ENCODE assay signal across 19 mouse cellular contexts in genomic region chr12:92818610-92819009, GRCm38 (mm10).
DNase-seq lines count a peak whose midpoint lies in the region; ATAC-seq and TF ChIP-seq lines count a peak whose summit lies in the region.
"Had no signal": no experiment of that assay in that cellular context is flagged by ENCODE, and none has a peak within 500 bp of the region (broad histone marks: within the 10 kb centered on the region; RNA-seq: fewer than 3 reads in every experiment).

No protein-coding gene starts in this region.

- H3K4me2 ChIP-seq in kidney, embryonic 15.5 days, result no peak overlapping the region
- no peak overlapping the region for H3K4me2 ChIP-seq in kidney, postnatal 0 days (ENCODE audit: low read length)
- H3K4me2 ChIP-seq: embryonic facial prominence, embryonic 12.5 days; forebrain, embryonic 13.5 days; forebrain, embryonic 15.5 days had no signal

- H3K27ac ChIP-seq in kidney, embryonic 15.5 days, result no peak overlapping the region
- no peak overlapping the region for H3K27ac ChIP-seq in kidney, postnatal 0 days
- H3K27ac ChIP-seq: embryonic facial prominence, embryonic 10.5 days; embryonic facial prominence, embryonic 12.5 days; forebrain, embryonic 13.5 days; forebrain, embryonic 15.5 days had no signal

- H3K4me3 ChIP-seq in kidney, embryonic 15.5 days (replicated peaks), result no peak overlapping the region
- H3K4me3 ChIP-seq in kidney, postnatal 0 days (replicated peaks; ENCODE audit: low read depth, low read length), result no peak overlapping the region
- H3K4me3 ChIP-seq: embryonic facial prominence, embryonic 10.5 days; embryonic facial prominence, embryonic 12.5 days; forebrain, embryonic 13.5 days; forebrain, embryonic 15.5 days had no signal

- H3K9me3 ChIP-seq in kidney, embryonic 15.5 days (replicated peaks), result no peaks in the 10 kb centered on the region
- H3K9me3 ChIP-seq in kidney, postnatal 0 days (replicated peaks; ENCODE audit: low read length), result no peaks in the 10 kb centered on the region
- H3K9me3 ChIP-seq: embryonic facial prominence, embryonic 10.5 days; embryonic facial prominence, embryonic 12.5 days; forebrain, embryonic 13.5 days; forebrain, embryonic 15.5 days had no signal

- H3K9ac ChIP-seq in kidney, embryonic 15.5 days, result no peak overlapping the region
- H3K9ac ChIP-seq in kidney, postnatal 0 days (ENCODE audit: low read depth, low read length), result no peak overlapping the region
- H3K9ac ChIP-seq: embryonic facial prominence, embryonic 12.5 days; forebrain, embryonic 13.5 days; forebrain, embryonic 15.5 days had no signal

- DNase-seq in kidney, adult 18-20 months, result no peak
- DNase-seq in kidney, postnatal 0 days (ENCODE audit: low spot score), result peak; percentile 4
- no peak for DNase-seq in kidney, adult 8-10 months
- peak; percentile 6 for DNase-seq in mesoderm, embryonic 11.5 days (ENCODE audit: low read depth, low spot score)
- peak; percentile 17 for DNase-seq in splenic B cell, adult 2 months (ENCODE audit: low read depth, low spot score)
- DNase-seq in cerebellum, adult 11 months, result no peak
- DNase-seq: adrenal gland, adult 2 months; adrenal gland, postnatal 10 days; adrenal gland, postnatal 25 days; cerebellum, adult 11-12 months; cerebellum, adult 2 months; cerebellum, adult 9-10 months; cerebellum, postnatal 10 days; cerebellum, postnatal 25 days had no signal

- no peaks in the 10 kb centered on the region for H3K4me1 ChIP-seq in kidney, embryonic 15.5 days
- H3K4me1 ChIP-seq in kidney, postnatal 0 days (replicated peaks; ENCODE audit: insufficient read depth, low read length), result no peaks in the 10 kb centered on the region
- H3K4me1 ChIP-seq: embryonic facial prominence, embryonic 10.5 days; embryonic facial prominence, embryonic 12.5 days; forebrain, embryonic 13.5 days; forebrain, embryonic 15.5 days had no signal

- H3K27me3 ChIP-seq in kidney, embryonic 15.5 days, result no peaks in the 10 kb centered on the region
- no peaks in the 10 kb centered on the region for H3K27me3 ChIP-seq in kidney, postnatal 0 days (ENCODE audit: insufficient read depth, low read length)
- H3K27me3 ChIP-seq in splenic B cell, adult 2 months (ENCODE audit: control insufficient read depth, insufficient read depth, low read length, poor library complexity, severe bottlenecking), result no peaks in the 10 kb centered on the region; the same call in 1 of the 2 replicates
- H3K27me3 ChIP-seq: embryonic facial prominence, embryonic 12.5 days; forebrain, embryonic 13.5 days; forebrain, embryonic 15.5 days had no signal

- 26% methylated on average over 3 of the region's 3 CpGs for WGBS in kidney, embryonic 15.5 days
- 31% methylated on average over 3 of the region's 3 CpGs for WGBS in kidney, postnatal 0 days

- ATAC-seq in kidney, embryonic 15.5 days (replicated peaks; ENCODE audit: low FRiP score), result peak; percentile 69; the same call in 1 of the 2 replicates
- no peak for ATAC-seq in kidney, postnatal 0 days (replicated peaks; ENCODE audit: low FRiP score, low read depth)
- ATAC-seq: forebrain, embryonic 13.5 days; forebrain, embryonic 15.5 days had no signal

- H3K36me3 ChIP-seq in kidney, embryonic 15.5 days, result no peaks in the 10 kb centered on the region
- H3K36me3 ChIP-seq in kidney, postnatal 0 days (ENCODE audit: insufficient read depth, low read length), result no peaks in the 10 kb centered on the region
- H3K36me3 ChIP-seq in splenic B cell, adult 2 months (ENCODE audit: control insufficient read depth, insufficient read depth, low read length, poor library complexity, severe bottlenecking), result no peaks in the 10 kb centered on the region
- H3K36me3 ChIP-seq: embryonic facial prominence, embryonic 10.5 days; embryonic facial prominence, embryonic 12.5 days; forebrain, embryonic 15.5 days had no signal

- no peak for TF ChIP-seq CTCF in kidney, postnatal 0 days (IDR thresholded peaks at IDR 0.05; ENCODE audit: low read depth)

Comparison
In these comparisons a context has a peak if more than half of its experiments do, and no peak if none do; other contexts are left out.
1. DNase-seq: peak in kidney, postnatal 0 days (single experiment), mesoderm, embryonic 11.5 days (single experiment) and splenic B cell, adult 2 months (single experiment); none in kidney, adult 18-20 months (single experiment), kidney, adult 8-10 months (0 of 2) and cerebellum, adult 11 months (single experiment).